ENCODE assay signal across 10 mouse cellular contexts in genomic region chr9:58314682-58315360, GRCm38 (mm10). TPM values are rescaled to one million over a fixed set of nuclear protein-coding genes. Genes with fewer than 3 reads are reported as not detected.
DNase-seq lines count a peak whose midpoint lies in the region; ATAC-seq and TF ChIP-seq lines count a peak whose summit lies in the region.
"Had no signal": no experiment of that assay in that cellular context is flagged by ENCODE, and none has a peak within 500 bp of the region (broad histone marks: within the 10 kb centered on the region; RNA-seq: fewer than 3 reads in every experiment).

No protein-coding gene starts in this region.

- no peaks in the 10 kb centered on the region for H3K9me3 ChIP-seq in heart, embryonic 11.5 days (replicated peaks; ENCODE audit: control insufficient read depth, low read length)
- no peaks in the 10 kb centered on the region for H3K9me3 ChIP-seq in lung, postnatal 0 days (ENCODE audit: low read length)

- intact Hi-C loops in heart, postnatal 36 days (cut with DNase I) = no loop called here

- no peak for TF ChIP-seq EP300 in lung, postnatal 0 days (IDR thresholded peaks at IDR 0.05)

- no peak for TF ChIP-seq CTCF in lung, postnatal 0 days (IDR thresholded peaks at IDR 0.05)

- H3K4me2 ChIP-seq in heart, embryonic 11.5 days = no peak overlapping the region
- no peak overlapping the region for H3K4me2 ChIP-seq in lung, postnatal 0 days (replicated peaks; ENCODE audit: low read depth, low read length)

- H3K4me1 ChIP-seq in heart, embryonic 11.5 days (ENCODE audit: control insufficient read depth, insufficient read depth, low read length) = peaks cover 37% of the 10 kb centered on the region
- peaks cover 3% of the 10 kb centered on the region; the same call in 1 of the 2 replicates for H3K4me1 ChIP-seq in lung, postnatal 0 days (ENCODE audit: insufficient read depth, low read depth, low read length)

- no peak for ATAC-seq in heart, embryonic 11.5 days (replicated peaks; ENCODE audit: insufficient number of reproducible peaks, low FRiP score, low TSS enrichment)
- 0 out of 2 replicates have a peak, but pooled peaks have one; percentile 16 for ATAC-seq in lung, postnatal 0 days
- ATAC-seq in erythroblast, adult 5-6 weeks (replicated peaks; ENCODE audit: low FRiP score, poor library complexity, severe bottlenecking) = no peak

- H3K9ac ChIP-seq in heart, embryonic 11.5 days (ENCODE audit: low read depth, low read length) = no peak overlapping the region
- H3K9ac ChIP-seq in lung, postnatal 0 days (replicated peaks; ENCODE audit: low read depth) = no peak overlapping the region

- no peak overlapping the region for H3K4me3 ChIP-seq in heart, embryonic 11.5 days (ENCODE audit: low read depth, low read length)
- no peak overlapping the region for H3K4me3 ChIP-seq in lung, postnatal 0 days (ENCODE audit: low read depth, low read length)

- WGBS in heart, embryonic 11.5 days (ENCODE audit: insufficient replicate concordance) = 49% methylated on average over 5 of the region's 5 CpGs
- 35% methylated on average over 5 of the region's 5 CpGs for WGBS in lung, postnatal 0 days

- DNase-seq in heart, adult 11 months = peak; percentile 95
- DNase-seq in heart, postnatal 36 days = no peak
- DNase-seq in brain, embryonic 18.5 days (ENCODE audit: low read depth, low spot score) = peak; percentile 42
- peak; percentile 69 for DNase-seq in lung, postnatal 0 days (ENCODE audit: low spot score)
- no peak for DNase-seq in right cerebral cortex, adult 2 months (ENCODE audit: low spot score in 2 of 2)
- DNase-seq in thymus, postnatal 25 days = no peak

- H3K27ac ChIP-seq in heart, embryonic 11.5 days (ENCODE audit: low read depth, low read length) = peak overlapping the region; percentile 22; the same call in 1 of the 2 replicates
- peak overlapping the region; percentile 40; the same call in 1 of the 2 replicates for H3K27ac ChIP-seq in lung, postnatal 0 days (ENCODE audit: low read length)

- H3K27me3 ChIP-seq in heart, embryonic 11.5 days (ENCODE audit: control insufficient read depth, insufficient read depth, low read length) = peaks cover 6% of the 10 kb centered on the region; the same call in 1 of the 2 replicates
- H3K27me3 ChIP-seq in lung, postnatal 0 days (replicated peaks; ENCODE audit: insufficient read depth, low read length) = 0 out of 2 replicates have a peak, but pooled peaks cover 10% of the 10 kb centered on the region

- no peaks in the 10 kb centered on the region for H3K36me3 ChIP-seq in heart, embryonic 11.5 days (ENCODE audit: control insufficient read depth, insufficient read depth, low read length)
- no peaks in the 10 kb centered on the region for H3K36me3 ChIP-seq in lung, postnatal 0 days (ENCODE audit: insufficient read depth, low read length)

RNA-seq across cellular contexts. Expression of gene Loxl1, which starts 1.8 kb away (rescaled TPM):
- 10 to 100 TPM; 29.6 TPM for total RNA-seq in heart, postnatal 36 days (2021)
- polyA plus RNA-seq in heart, embryonic 11.5 days (2014; fragmentation: Nextera tagmentation; extraction: Ambion mirVana) = 36.8 and 37.8 TPM in 2 replicates
- 121 and 122 TPM in 2 replicates for polyA plus RNA-seq in lung, postnatal 0 days (2015; fragmentation: Nextera tagmentation; extraction: Ambion mirVana)
- total RNA-seq in erythroblast, adult 5-6 weeks (2015; ENCODE audit: low replicate concordance) = not detected in 2 replicates
- total RNA-seq in erythroblast, adult 5-6 weeks (2017; ENCODE audit: low replicate concordance) = 0.17 TPM in 1 of 2 replicates, not detected in the other

RNA-seq across cellular contexts. Expression of gene Tbc1d21, which starts 55.4 kb away (rescaled TPM):
- not detected for total RNA-seq in heart, postnatal 36 days (2021)
- polyA plus RNA-seq in heart, embryonic 11.5 days (2014; fragmentation: Nextera tagmentation; extraction: Ambion mirVana) = not detected in 2 replicates
- not detected in 2 replicates for polyA plus RNA-seq in lung, postnatal 0 days (2015; fragmentation: Nextera tagmentation; extraction: Ambion mirVana)
- not detected in 2 replicates for total RNA-seq in erythroblast, adult 5-6 weeks (2015; ENCODE audit: low replicate concordance)
- total RNA-seq in erythroblast, adult 5-6 weeks (2017; ENCODE audit: low replicate concordance) = not detected in 2 replicates
- total RNA-seq: ES-E14 had no signal
- polyA plus RNA-seq: frontal cortex, adult 2 months had no signal

Comparison
In these comparisons a context has a peak if more than half of its experiments do, and no peak if none do; other contexts are left out.
1. DNase-seq: peak in heart, adult 11 months (single experiment), brain, embryonic 18.5 days (single experiment) and lung, postnatal 0 days (single experiment); none in heart, postnatal 36 days (0 of 2), right cerebral cortex, adult 2 months (0 of 2) and thymus, postnatal 25 days (single experiment).
2. RNA of gene Loxl1, which starts 1.8 kb away (total RNA-seq): 29.6 TPM in heart, postnatal 36 days; 0.17 TPM in erythroblast, adult 5-6 weeks; every median in the first group is over 10 times any median in the second.